ENCODE assay signal across 16 mouse cellular contexts in genomic region chr6:57531011-57531410, GRCm38 (mm10). TPM values are rescaled to one million over a fixed set of nuclear protein-coding genes. Genes with fewer than 3 reads are reported as not detected.
DNase-seq lines count a peak whose midpoint lies in the region; ATAC-seq and TF ChIP-seq lines count a peak whose summit lies in the region.
"Had no signal": no experiment of that assay in that cellular context is flagged by ENCODE, and none has a peak within 500 bp of the region (broad histone marks: within the 10 kb centered on the region; RNA-seq: fewer than 3 reads in every experiment).

No protein-coding gene starts in this region.

- no peaks in the 10 kb centered on the region for H3K36me3 ChIP-seq in heart, embryonic 14.5 days (ENCODE audit: control insufficient read depth, insufficient read depth, low read length)
- H3K36me3 ChIP-seq in liver, postnatal 0 days (replicated peaks; ENCODE audit: insufficient read depth, low read length): no peaks in the 10 kb centered on the region; the same call in 1 of the 2 replicates
- peaks cover 0 to 6% of the 10 kb centered on the region in 2 experiments for H3K36me3 ChIP-seq in CH12.LX (replicated peaks in 1 of 2; ENCODE audit: control insufficient read depth in 1 of 2, insufficient read depth in 1 of 2, low read length in 1 of 2)
- H3K36me3 ChIP-seq: limb, embryonic 15.5 days had no signal

- peaks cover 15% of the 10 kb centered on the region for H3K79me2 ChIP-seq in CH12.LX (replicated peaks; ENCODE audit: control insufficient read depth, extremely low read depth, insufficient read depth, poor library complexity, severe bottlenecking)

- no peaks in the 10 kb centered on the region for H3K27me3 ChIP-seq in heart, embryonic 14.5 days (ENCODE audit: control insufficient read depth, insufficient read depth, low read length)
- no peaks in the 10 kb centered on the region for H3K27me3 ChIP-seq in liver, postnatal 0 days (ENCODE audit: insufficient read depth, low read length)
- H3K27me3 ChIP-seq in CH12.LX (replicated peaks): no peaks in the 10 kb centered on the region
- H3K27me3 ChIP-seq: forebrain, embryonic 13.5 days; limb, embryonic 15.5 days had no signal

- peak overlapping the region in 1 of 2 experiments; percentile 83; a peak in 2 of 4 replicates for H3K27ac ChIP-seq in heart, embryonic 14.5 days (replicated peaks in 1 of 2; ENCODE audit: control insufficient read depth in 1 of 2, insufficient read depth in 1 of 2, low read depth in 2 of 2, low read length in 2 of 2)
- no peak overlapping the region for H3K27ac ChIP-seq in liver, postnatal 0 days (ENCODE audit: low read depth)
- H3K27ac ChIP-seq in CH12.LX (ENCODE audit: insufficient read depth, low read depth): no peak overlapping the region
- H3K27ac ChIP-seq: forebrain, embryonic 13.5 days; limb, embryonic 15.5 days had no signal

- in situ Hi-C loops in CH12.LX (cut with MboI; ENCODE audit: low pct_ligation_motif_present, low pct_unique_long_range_greater_than_20kb, low sequenced_read_pairs): no loop called here

- TF ChIP-seq RAD21 in CH12.LX (IDR thresholded peaks at IDR 0.05; ENCODE audit: low read depth, low read length): peak; percentile 16

- TF ChIP-seq EP300 in liver, postnatal 0 days (IDR thresholded peaks at IDR 0.05; ENCODE audit: low read depth): no peak
- TF ChIP-seq EP300 in CH12.LX (IDR thresholded peaks at IDR 0.05; ENCODE audit: low read length): no peak

- peaks cover 9 to 26% of the 10 kb centered on the region in 2 experiments for H3K4me1 ChIP-seq in heart, embryonic 14.5 days (ENCODE audit: control insufficient read depth in 2 of 2, insufficient read depth in 2 of 2, low read length in 2 of 2)
- H3K4me1 ChIP-seq in liver, postnatal 0 days (ENCODE audit: insufficient read depth): peaks cover 8% of the 10 kb centered on the region; the same call in 1 of the 2 replicates
- H3K4me1 ChIP-seq in CH12.LX (ENCODE audit: control insufficient read depth in 1 of 2, insufficient read depth in 2 of 2): peaks cover 3 to 55% of the 10 kb centered on the region in 2 experiments; a peak in 3 of 4 replicates

- H3K9ac ChIP-seq in heart, embryonic 14.5 days (ENCODE audit: low read length): no peak overlapping the region
- H3K9ac ChIP-seq in liver, postnatal 0 days (replicated peaks): no peak overlapping the region
- H3K9ac ChIP-seq in CH12.LX (ENCODE audit: insufficient read depth, low read depth): no peak overlapping the region
- H3K9ac ChIP-seq: forebrain, embryonic 13.5 days; limb, embryonic 15.5 days had no signal

- peak; percentile 12 for DNase-seq in adrenal gland, postnatal 14 days
- no peak for DNase-seq in adrenal gland, adult 18-20 months (ENCODE audit: low spot score in 2 of 2)
- DNase-seq in heart, adult 18-20 months: no peak
- DNase-seq in liver, postnatal 0 days: no peak
- DNase-seq in liver (no peak), CH12.LX (ENCODE audit: extremely low read depth) (no peak)
- DNase-seq in left cerebral cortex, postnatal 14 days (ENCODE audit: low spot score in 2 of 2): no peak
- DNase-seq: cerebellum, adult 8-10 months; gastrocnemius, postnatal 25 days; kidney, adult 2 months; kidney, postnatal 10 days had no signal

- ATAC-seq in heart, embryonic 14.5 days (ENCODE audit: insufficient number of reproducible peaks, insufficient read depth, low FRiP score, low read depth): no peak
- no peak for ATAC-seq in liver, postnatal 0 days
- ATAC-seq: forebrain, embryonic 13.5 days had no signal

- dilution Hi-C loops in CH12.LX (cut with MboI; ENCODE audit: extremely low pct_ligation_motif_present, extremely low pct_unique_long_range_greater_than_20kb, low sequenced_read_pairs): no loop called here

- TF ChIP-seq CTCF in liver, postnatal 0 days (IDR thresholded peaks at IDR 0.05; ENCODE audit: low read depth): 0 out of 2 replicates have a peak, but pooled peaks have one; percentile 5
- TF ChIP-seq CTCF in CH12.LX (conservative IDR thresholded peaks at IDR 0.05 in 1 of 2, IDR thresholded peaks at IDR 0.05 in 1 of 2; ENCODE audit: low read depth in 2 of 2, low read length in 2 of 2): peak in 1 of 2 experiments; percentile 38; a peak in 2 of 4 replicates

- H3K4me2 ChIP-seq in heart, embryonic 14.5 days (ENCODE audit: low read length): peak overlapping the region; percentile 53
- peak overlapping the region; percentile 16 for H3K4me2 ChIP-seq in liver, postnatal 0 days (ENCODE audit: low read depth, low read length)
- peak overlapping the region; percentile 17; the same call in 1 of the 2 replicates for H3K4me2 ChIP-seq in CH12.LX (ENCODE audit: insufficient read depth, low read depth, poor library complexity, severe bottlenecking)
- H3K4me2 ChIP-seq: forebrain, embryonic 13.5 days; limb, embryonic 15.5 days; midbrain, embryonic 11.5 days had no signal

- intact Hi-C loops in left cerebral cortex, postnatal 14 days (cut with DNase I): no loop called here

- TF ChIP-seq POLR2A in CH12.LX (IDR thresholded peaks at IDR 0.05; ENCODE audit: low read depth, low read length): no peak

- no peaks in the 10 kb centered on the region for H3K9me3 ChIP-seq in heart, embryonic 14.5 days (ENCODE audit: control insufficient read depth, low read length)
- H3K9me3 ChIP-seq in liver, postnatal 0 days (ENCODE audit: low read length): no peaks in the 10 kb centered on the region
- no peaks in the 10 kb centered on the region for H3K9me3 ChIP-seq in CH12.LX (replicated peaks; ENCODE audit: low read length)
- H3K9me3 ChIP-seq: forebrain, embryonic 13.5 days; limb, embryonic 15.5 days had no signal

- WGBS in heart, embryonic 14.5 days: 23% methylated on average over 4 of the region's 4 CpGs
- 55% methylated on average over 4 of the region's 4 CpGs for WGBS in liver, postnatal 0 days (ENCODE audit: insufficient replicate concordance)

- H3K4me3 ChIP-seq in heart, embryonic 14.5 days (ENCODE audit: control insufficient read depth in 1 of 2, insufficient read depth in 1 of 2, low read depth in 1 of 2, low read length in 2 of 2): no peak overlapping the region
- no peak overlapping the region for H3K4me3 ChIP-seq in liver, postnatal 0 days (ENCODE audit: low read depth, low read length)
- H3K4me3 ChIP-seq in CH12.LX (replicated peaks in 1 of 3; ENCODE audit: low read depth in 2 of 3, low read length in 2 of 3, poor library complexity in 1 of 3): no peak overlapping the region
- H3K4me3 ChIP-seq: forebrain, embryonic 13.5 days; limb, embryonic 15.5 days; myocyte had no signal

TF ChIP-seq in CH12.LX, 34 proteins besides CTCF, POLR2A, EP300 and RAD21:
- TF ChIP-seq ZNF384 (IDR thresholded peaks at IDR 0.05; ENCODE audit: low read depth, low read length): 0 out of 2 replicates have a peak, but pooled peaks have one; percentile 11
- no peak for TF ChIP-seq TCF12 (IDR thresholded peaks at IDR 0.05; ENCODE audit: low read depth, low read length)
TF ChIP-seq in CH12.LX: peak in this region for 1.

RNA-seq across cellular contexts. Expression of gene Ppm1k, which starts 4.3 kb away (rescaled TPM):
- 43.1 and 44.9 TPM in 2 replicates for total RNA-seq in adrenal gland, postnatal 14 days (2021)
- total RNA-seq in adrenal gland, adult 18-20 months (2021): 10 to 100 TPM; 17.6 to 25.6 TPM
- polyA plus RNA-seq in heart, embryonic 14.5 days (2014; fragmentation: Nextera tagmentation; extraction: Ambion mirVana): 17.1 and 17.2 TPM in 2 replicates
- 100 to 1,000 TPM in 1 of 2 experiments, 10 to 100 TPM in 1; 77.8 to 101 TPM for total RNA-seq in heart, adult 18-20 months (2021)
- 14.9 and 15.6 TPM in 2 replicates for polyA plus RNA-seq in liver, postnatal 0 days (2015; fragmentation: Nextera tagmentation; extraction: Ambion mirVana)
- total RNA-seq in CH12.LX (2012; rRNA removed) (9.8 and 10.5 TPM in 2 replicates), CH12.LX (2014; rRNA removed) (15.1 and 27.1 TPM in 2 replicates)
- polyA plus RNA-seq in CH12.LX (2012; ENCODE audit: insufficient read length, low read depth): 11.0 and 17.1 TPM in 2 replicates
- total RNA-seq in left cerebral cortex, postnatal 14 days (2021): 10 to 100 TPM; 45.6 to 47.0 TPM

RNA-seq across cellular contexts. Expression of gene Herc6, which starts 49.8 kb away (rescaled TPM):
- total RNA-seq in adrenal gland, postnatal 14 days (2021): 13.2 and 14.7 TPM in 2 replicates
- 10 to 100 TPM; 18.8 to 24.1 TPM for total RNA-seq in adrenal gland, adult 18-20 months (2021)
- 4.9 and 5.3 TPM in 2 replicates for polyA plus RNA-seq in heart, embryonic 14.5 days (2014; fragmentation: Nextera tagmentation; extraction: Ambion mirVana)
- 1 to 10 TPM; 2.7 to 6.6 TPM for total RNA-seq in heart, adult 18-20 months (2021)
- 5.0 and 5.5 TPM in 2 replicates for polyA plus RNA-seq in liver, postnatal 0 days (2015; fragmentation: Nextera tagmentation; extraction: Ambion mirVana)
- total RNA-seq in CH12.LX (2012; rRNA removed): 9.0 and 9.9 TPM in 2 replicates
- 18.9 and 20.6 TPM in 2 replicates for total RNA-seq in CH12.LX (2014; rRNA removed)
- 12.8 and 14.4 TPM in 2 replicates for polyA plus RNA-seq in CH12.LX (2012; ENCODE audit: insufficient read length, low read depth)
- 1 to 10 TPM; 4.8 to 6.5 TPM for total RNA-seq in left cerebral cortex, postnatal 14 days (2021)
